Mouse (Mus musculus) monocyte, adult 2 months (primary cell): ENCODE results near the gene Zfp961.
"Not testable (repeated sequence)": the region's sequence is repeated elsewhere in the genome, so short reads cannot be mapped to it uniquely, and the experiment has no call there.

Experiments used
- DNase-seq, 2 experiments: peaks; one replicate each; pipeline ENCODE4 v3.0.0; 2022; ENCODE audit warnings: low spot score in 2 of 2, low read depth in 1 of 2

Gene Zfp961

GRCm38 (mm10) chr8:71950482-71951221 lies at the start of gene Zfp961:
Gene Zfp961 (plus strand): TSS chr8:71951038.
- DNase-seq: peak; percentile 88 to 92

- DNase-seq: not testable (repeated sequence)
These were observed 47.8 kb upstream of the Zfp961 start for GRCm38 (mm10) chr8:71903084-71903483.

- no peak for DNase-seq
These were observed 44.0 kb upstream of the Zfp961 start for GRCm38 (mm10) chr8:71906809-71907208.

GRCm38 (mm10) chr8:71907798-71908257 lies 43.0 kb upstream of the Zfp961 start:
- no peak for DNase-seq

GRCm38 (mm10) chr8:71908309-71909261 lies 42.3 kb upstream of the Zfp961 start, which contains the start of the genes Zfp882 and Zfp617:
Gene Zfp882 (plus strand): TSS chr8:71908608.
Gene Zfp617 (plus strand): TSS chr8:71908635.
- DNase-seq: peak in 1 of 2 experiments; percentile 65

- DNase-seq: no peak
These were observed 38.6 kb upstream of the Zfp961 start for GRCm38 (mm10) chr8:71912286-71912685.

- DNase-seq: peak; percentile 89 to 90
These were observed 28.1 kb upstream of the Zfp961 start for GRCm38 (mm10) chr8:71922567-71923401.

GRCm38 (mm10) chr8:71925791-71926190 lies 25.0 kb upstream of the Zfp961 start:
- DNase-seq: no peak

- no peak for DNase-seq
These were observed 24.3 kb upstream of the Zfp961 start for GRCm38 (mm10) chr8:71926551-71926950.

GRCm38 (mm10) chr8:71927779-71928178 lies 23.1 kb upstream of the Zfp961 start:
- no peak for DNase-seq

- DNase-seq: not testable (repeated sequence)
These were observed 12.8 kb upstream of the Zfp961 start for GRCm38 (mm10) chr8:71938037-71938436.

GRCm38 (mm10) chr8:71940293-71941208 lies 10.3 kb upstream of the Zfp961 start:
- no peak for DNase-seq

GRCm38 (mm10) chr8:71941776-71942175 lies 9.1 kb upstream of the Zfp961 start:
- DNase-seq: no peak

GRCm38 (mm10) chr8:71948624-71949023 lies 2.2 kb upstream of the Zfp961 start:
- no peak for DNase-seq

GRCm38 (mm10) chr8:71951436-71952161 lies 761 bp downstream of the Zfp961 start:
- DNase-seq: no peak

GRCm38 (mm10) chr8:71952489-71952888 lies 1.7 kb downstream of the Zfp961 start:
- DNase-seq: no peak

- DNase-seq: not testable (repeated sequence)
These were observed 2.3 kb downstream of the Zfp961 start for GRCm38 (mm10) chr8:71952961-71953700.

GRCm38 (mm10) chr8:71954666-71955065 lies 3.8 kb downstream of the Zfp961 start:
- DNase-seq: no peak
